Mouse (Mus musculus): Measurements from ENCODE around the gene Hip1r. TPM values are rescaled to one million over a fixed set of nuclear protein-coding genes. Genes with fewer than 3 reads are reported as not detected.

The Hip1r gene
- polyA plus RNA-seq, 1 experiment from 2014 or later, result 7.9 TPM

- H3K4me2 ChIP-seq, result no peak overlapping the region
- no peaks in the 10 kb centered on the region for H3K4me1 ChIP-seq (replicated peaks)
- no peaks in the 10 kb centered on the region for H3K9me3 ChIP-seq
- no peak overlapping the region for H3K9ac ChIP-seq (replicated peaks)
- no peak for ATAC-seq (ENCODE audit: insufficient number of reproducible peaks, insufficient read depth, low FRiP score, low TSS enrichment, low read depth)
- 87% methylated on average over 14 of the region's 14 CpGs for WGBS
- H3K27ac ChIP-seq, result no peak overlapping the region
- no peak overlapping the region for H3K4me3 ChIP-seq (replicated peaks)
- no peaks in the 10 kb centered on the region for H3K27me3 ChIP-seq
- H3K36me3 ChIP-seq, result 0 out of 2 replicates have a peak, but pooled peaks cover 4% of the 10 kb centered on the region
Measured at GRCm38 (mm10) chr5:123996695-123997094, 23.3 kb downstream of the Hip1r start.

- H3K4me1 ChIP-seq (replicated peaks), result no peaks in the 10 kb centered on the region
- WGBS, result 86% methylated on average over 24 of the region's 24 CpGs
- no peak overlapping the region for H3K4me3 ChIP-seq (replicated peaks)
- no peaks in the 10 kb centered on the region for H3K9me3 ChIP-seq
- 0 out of 2 replicates have a peak, but pooled peaks cover 4% of the 10 kb centered on the region for H3K36me3 ChIP-seq
- H3K27me3 ChIP-seq, result no peaks in the 10 kb centered on the region
- no peak overlapping the region for H3K27ac ChIP-seq
- H3K9ac ChIP-seq (replicated peaks), result no peak overlapping the region
- H3K4me2 ChIP-seq, result no peak overlapping the region
- ATAC-seq (ENCODE audit: insufficient number of reproducible peaks, insufficient read depth, low FRiP score, low TSS enrichment, low read depth), result no peak
Measured at GRCm38 (mm10) chr5:123997211-123997751, 23.9 kb downstream of the Hip1r start.

GRCm38 (mm10) chr5:123997811-123998210, 24.4 kb downstream of the Hip1r start:
- Histone ChIP-seq H3K4me3 (replicated peaks) (no peak overlapping the region), H3K36me3 (0 out of 2 replicates have a peak, but pooled peaks cover 4% of the 10 kb centered on the region), H3K4me2 (no peak overlapping the region), H3K9me3 (no peaks in the 10 kb centered on the region), H3K4me1 (replicated peaks) (0 out of 2 replicates have a peak, but pooled peaks cover under 1% of the 10 kb centered on the region), H3K27me3 (no peaks in the 10 kb centered on the region), H3K9ac (replicated peaks) (no peak overlapping the region), H3K27ac (no peak overlapping the region)
- no peak for ATAC-seq (ENCODE audit: insufficient number of reproducible peaks, insufficient read depth, low FRiP score, low TSS enrichment, low read depth)
- 83% methylated on average over 12 of the region's 16 CpGs for WGBS

- H3K27me3 ChIP-seq, result no peaks in the 10 kb centered on the region
- ATAC-seq (ENCODE audit: insufficient number of reproducible peaks, insufficient read depth, low FRiP score, low TSS enrichment, low read depth), result no peak
Measured at GRCm38 (mm10) chr5:123998370-123998769, 24.9 kb downstream of the Hip1r start.

GRCm38 (mm10) chr5:124000824-124001223, 27.4 kb downstream of the Hip1r start:
- no peak overlapping the region for H3K4me3 ChIP-seq (replicated peaks)
- peaks cover 26% of the 10 kb centered on the region for H3K36me3 ChIP-seq
- H3K27me3 ChIP-seq, result no peaks in the 10 kb centered on the region
- 12% methylated on average over 7 of the region's 7 CpGs for WGBS
- H3K4me2 ChIP-seq, result no peak overlapping the region
- peak; percentile 44; the same call in 1 of the 2 replicates for ATAC-seq (ENCODE audit: insufficient number of reproducible peaks, insufficient read depth, low FRiP score, low TSS enrichment, low read depth)
- H3K4me1 ChIP-seq (replicated peaks), result peaks cover 6% of the 10 kb centered on the region; the same call in 1 of the 2 replicates
- H3K9ac ChIP-seq (replicated peaks), result 0 out of 2 replicates have a peak overlapping the region, but pooled peaks have one; percentile 23
- no peak overlapping the region for H3K27ac ChIP-seq
- no peaks in the 10 kb centered on the region for H3K9me3 ChIP-seq

More at GRCm38 (mm10) chr5:123998370-123998769, 24.9 kb downstream of the Hip1r start:
- H3K27ac ChIP-seq, result no peak overlapping the region
- H3K36me3 ChIP-seq, result 0 out of 2 replicates have a peak, but pooled peaks cover 6% of the 10 kb centered on the region
- H3K4me2 ChIP-seq, result no peak overlapping the region
- H3K4me1 ChIP-seq (replicated peaks), result peaks cover 6% of the 10 kb centered on the region; the same call in 1 of the 2 replicates
- 84% methylated on average over 10 of the region's 10 CpGs for WGBS
- no peak overlapping the region for H3K4me3 ChIP-seq (replicated peaks)
- no peaks in the 10 kb centered on the region for H3K9me3 ChIP-seq
- H3K9ac ChIP-seq (replicated peaks), result no peak overlapping the region

GRCm38 (mm10) chr5:124001274-124001673, 27.8 kb downstream of the Hip1r start:
- Histone ChIP-seq H3K27ac (no peak overlapping the region), H3K4me1 (replicated peaks) (peaks cover 6% of the 10 kb centered on the region; the same call in 1 of the 2 replicates), H3K4me3 (replicated peaks) (no peak overlapping the region), H3K27me3 (no peaks in the 10 kb centered on the region), H3K4me2 (no peak overlapping the region), H3K9ac (replicated peaks) (0 out of 2 replicates have a peak overlapping the region, but pooled peaks have one; percentile 23), H3K9me3 (no peaks in the 10 kb centered on the region), H3K36me3 (peaks cover 31% of the 10 kb centered on the region)
- WGBS, result 72% methylated on average over 9 of the region's 9 CpGs
- ATAC-seq (ENCODE audit: insufficient number of reproducible peaks, insufficient read depth, low FRiP score, low TSS enrichment, low read depth), result no peak

GRCm38 (mm10) chr5:124002876-124003275, 29.4 kb downstream of the Hip1r start:
- Histone ChIP-seq H3K9me3 (no peaks in the 10 kb centered on the region), H3K36me3 (peaks cover 47% of the 10 kb centered on the region), H3K9ac (replicated peaks) (no peak overlapping the region), H3K4me3 (replicated peaks) (no peak overlapping the region), H3K27me3 (no peaks in the 10 kb centered on the region), H3K27ac (peak overlapping the region; percentile 56; the same call in 1 of the 2 replicates), H3K4me2 (no peak overlapping the region), H3K4me1 (replicated peaks) (peaks cover 6% of the 10 kb centered on the region; the same call in 1 of the 2 replicates)
- 62% methylated on average over 2 of the region's 2 CpGs for WGBS
- no peak for ATAC-seq (ENCODE audit: insufficient number of reproducible peaks, insufficient read depth, low FRiP score, low TSS enrichment, low read depth)

- Histone ChIP-seq H3K4me1 (replicated peaks) (peaks cover 6% of the 10 kb centered on the region; the same call in 1 of the 2 replicates), H3K36me3 (peaks cover 52% of the 10 kb centered on the region), H3K27ac (peak overlapping the region; percentile 56; the same call in 1 of the 2 replicates), H3K9ac (replicated peaks) (no peak overlapping the region), H3K9me3 (no peaks in the 10 kb centered on the region), H3K27me3 (no peaks in the 10 kb centered on the region), H3K4me3 (replicated peaks) (no peak overlapping the region), H3K4me2 (no peak overlapping the region)
- ATAC-seq (ENCODE audit: insufficient number of reproducible peaks, insufficient read depth, low FRiP score, low TSS enrichment, low read depth), result no peak
- WGBS, result 65% methylated on average over 4 of the region's 4 CpGs
Measured at GRCm38 (mm10) chr5:124003375-124003774, 29.9 kb downstream of the Hip1r start.

GRCm38 (mm10) chr5:124004356-124005150, 31.1 kb downstream of the Hip1r start:
- 90% methylated on average over 17 of the region's 17 CpGs for WGBS

GRCm38 (mm10) chr5:124005151-124005500, 31.7 kb downstream of the Hip1r start:
- Histone ChIP-seq H3K4me2 (no peak overlapping the region), H3K9me3 (no peaks in the 10 kb centered on the region), H3K4me3 (replicated peaks) (no peak overlapping the region), H3K27me3 (no peaks in the 10 kb centered on the region), H3K27ac (no peak overlapping the region), H3K36me3 (peaks cover 69% of the 10 kb centered on the region), H3K9ac (replicated peaks) (no peak overlapping the region), H3K4me1 (replicated peaks) (peaks cover 6% of the 10 kb centered on the region; the same call in 1 of the 2 replicates)
- 94% methylated on average over 15 of the region's 15 CpGs for WGBS
- no peak for ATAC-seq (ENCODE audit: insufficient number of reproducible peaks, insufficient read depth, low FRiP score, low TSS enrichment, low read depth)

More at GRCm38 (mm10) chr5:124004356-124005150, 31.1 kb downstream of the Hip1r start:
- Histone ChIP-seq H3K27ac (no peak overlapping the region), H3K4me2 (no peak overlapping the region), H3K9ac (replicated peaks) (no peak overlapping the region), H3K9me3 (no peaks in the 10 kb centered on the region), H3K36me3 (peaks cover 64% of the 10 kb centered on the region), H3K27me3 (no peaks in the 10 kb centered on the region), H3K4me3 (replicated peaks) (no peak overlapping the region), H3K4me1 (replicated peaks) (peaks cover 6% of the 10 kb centered on the region; the same call in 1 of the 2 replicates)
- ATAC-seq (ENCODE audit: insufficient number of reproducible peaks, insufficient read depth, low FRiP score, low TSS enrichment, low read depth), result no peak

GRCm38 (mm10) chr5:124005591-124005990, 32.2 kb downstream of the Hip1r start:
- Histone ChIP-seq H3K9ac (replicated peaks) (no peak overlapping the region), H3K27me3 (no peaks in the 10 kb centered on the region), H3K4me3 (replicated peaks) (no peak overlapping the region), H3K4me1 (replicated peaks) (peaks cover 10% of the 10 kb centered on the region), H3K36me3 (peaks cover 73% of the 10 kb centered on the region), H3K9me3 (no peaks in the 10 kb centered on the region), H3K27ac (no peak overlapping the region), H3K4me2 (no peak overlapping the region)
- no peak for ATAC-seq (ENCODE audit: insufficient number of reproducible peaks, insufficient read depth, low FRiP score, low TSS enrichment, low read depth)
- 84% methylated on average over 11 of the region's 11 CpGs for WGBS

Measured in limb, embryonic 12.5 days (tissue).